Mouse (Mus musculus) erythroblast, embryonic 14.5 days (primary cell): ENCODE measurements around the gene Yif1a.

ENCODE experiments used
- GATA1 ChIP-seq: IDR thresholded peaks from 2 replicates; pipeline ENCODE4 v1.6.1; 2012; ENCODE audit warnings: low read length, inconsistent platforms, mixed read lengths
- TAL1 ChIP-seq: IDR thresholded peaks from 3 replicates; pipeline ENCODE4 v1.6.1; 2012; ENCODE audit warnings: low read length, inconsistent platforms, mixed read lengths

DNA sequence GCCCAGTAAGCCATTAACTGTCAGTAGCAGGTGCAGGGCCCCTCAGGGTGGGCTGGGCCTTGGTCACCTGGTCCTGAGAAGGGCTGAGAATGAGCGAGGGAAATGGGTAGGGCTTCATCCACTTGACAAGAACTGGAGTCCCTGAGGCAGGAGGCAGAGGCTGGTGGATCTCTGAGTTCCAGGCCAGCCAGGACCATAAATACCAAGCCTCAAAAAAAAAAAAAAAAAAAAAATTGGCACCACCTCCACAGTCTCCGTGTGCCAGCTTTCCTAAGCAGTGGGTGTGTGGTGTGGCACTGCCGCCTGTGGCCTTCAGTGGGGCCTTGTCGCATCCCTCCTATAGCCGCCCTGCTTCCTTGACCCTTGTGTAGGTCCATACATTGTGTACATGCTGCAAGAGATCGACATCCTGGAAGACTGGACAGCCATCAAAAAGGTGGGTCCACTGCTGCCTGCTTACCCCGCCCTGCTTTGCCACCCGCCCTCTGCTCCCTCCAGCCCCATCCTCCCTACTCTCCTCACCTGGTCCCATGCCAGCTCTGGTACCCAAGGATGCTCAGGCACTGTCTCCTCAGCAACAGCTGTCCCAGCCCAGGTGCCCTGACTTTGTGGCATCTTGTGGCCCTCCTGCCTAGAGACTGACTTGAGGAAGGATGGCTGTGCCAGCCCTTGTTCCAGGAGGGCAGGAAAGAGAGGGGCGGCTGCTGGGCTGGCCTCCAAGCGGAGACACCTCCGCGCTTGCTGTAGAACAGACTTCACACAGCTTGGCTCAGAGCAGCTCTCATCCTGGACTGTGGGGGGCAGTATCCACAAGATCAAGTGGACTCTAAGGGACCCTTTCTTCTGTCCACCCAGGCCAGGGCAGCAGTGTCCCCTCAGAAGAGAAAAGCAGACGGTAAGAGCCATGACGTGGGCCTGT, 39.9 kb upstream of the Yif1a start:
- TF ChIP-seq GATA1 (no peak), TAL1 (no peak)
